Mouse (Mus musculus): ENCODE measurements at regions not wholly inside any gene's neighbourhood (a gene's known extent, or its start where the extent isn't known, plus 50 kb on each side); places are given as distances from the start of the nearest gene placed in this dataset.

- Histone ChIP-seq H3K4me3 (replicated peaks) (no peak overlapping the region), H3K4me2 (no peak overlapping the region), H3K27ac (no peak overlapping the region), H3K9me3 (no peaks in the 10 kb centered on the region), H3K27me3 (no peaks in the 10 kb centered on the region), H3K36me3 (no peaks in the 10 kb centered on the region), H3K4me1 (replicated peaks) (0 out of 2 replicates have a peak, but pooled peaks cover 5% of the 10 kb centered on the region), H3K9ac (replicated peaks) (no peak overlapping the region)
- no peak for ATAC-seq (ENCODE audit: insufficient number of reproducible peaks, insufficient read depth, low FRiP score, low TSS enrichment, low read depth)
- WGBS = 90% methylated on average over 1 of the region's 1 CpGs
Observed at GRCm38 (mm10) chr11:24448608-24449007, 370.8 kb downstream of the Bcl11a start.

- Histone ChIP-seq H3K27me3 (no peaks in the 10 kb centered on the region), H3K9me3 (no peaks in the 10 kb centered on the region), H3K9ac (replicated peaks) (no peak overlapping the region), H3K27ac (no peak overlapping the region), H3K4me1 (replicated peaks) (0 out of 2 replicates have a peak, but pooled peaks cover 5% of the 10 kb centered on the region), H3K36me3 (no peaks in the 10 kb centered on the region), H3K4me2 (no peak overlapping the region), H3K4me3 (replicated peaks) (no peak overlapping the region)
- ATAC-seq (ENCODE audit: insufficient number of reproducible peaks, insufficient read depth, low FRiP score, low TSS enrichment, low read depth) = no peak
- WGBS = 58% methylated on average over 7 of the region's 7 CpGs
Observed at GRCm38 (mm10) chr11:24452267-24452666, 374.4 kb downstream of the Bcl11a start.

- Histone ChIP-seq H3K4me2 (no peak overlapping the region), H3K27ac (no peak overlapping the region), H3K4me1 (replicated peaks) (no peaks in the 10 kb centered on the region), H3K36me3 (no peaks in the 10 kb centered on the region), H3K4me3 (replicated peaks) (no peak overlapping the region), H3K27me3 (no peaks in the 10 kb centered on the region), H3K9ac (replicated peaks) (no peak overlapping the region), H3K9me3 (no peaks in the 10 kb centered on the region)
- ATAC-seq (ENCODE audit: insufficient number of reproducible peaks, insufficient read depth, low FRiP score, low TSS enrichment, low read depth) = no peak
- WGBS = 75% methylated on average over 4 of the region's 4 CpGs
Observed at GRCm38 (mm10) chr11:24464642-24465041, 386.8 kb downstream of the Bcl11a start.

- no peaks in the 10 kb centered on the region for H3K9me3 ChIP-seq
- no peak overlapping the region for H3K4me2 ChIP-seq
- no peak overlapping the region for H3K27ac ChIP-seq
- no peaks in the 10 kb centered on the region for H3K27me3 ChIP-seq
- WGBS = 89% methylated on average over 8 of the region's 8 CpGs
- H3K9ac ChIP-seq (replicated peaks) = no peak overlapping the region
- no peaks in the 10 kb centered on the region for H3K4me1 ChIP-seq (replicated peaks)
- no peak for ATAC-seq (ENCODE audit: insufficient number of reproducible peaks, insufficient read depth, low FRiP score, low TSS enrichment, low read depth)
- no peaks in the 10 kb centered on the region for H3K36me3 ChIP-seq
- no peak overlapping the region for H3K4me3 ChIP-seq (replicated peaks)
Observed at GRCm38 (mm10) chr11:24467458-24467857, 389.6 kb downstream of the Bcl11a start.

GRCm38 (mm10) chr11:24470469-24470868 lies 392.6 kb downstream of the Bcl11a start:
- Histone ChIP-seq H3K4me2 (no peak overlapping the region), H3K27ac (no peak overlapping the region), H3K4me3 (replicated peaks) (no peak overlapping the region), H3K4me1 (replicated peaks) (peaks cover 8% of the 10 kb centered on the region; the same call in 1 of the 2 replicates), H3K36me3 (no peaks in the 10 kb centered on the region), H3K9me3 (no peaks in the 10 kb centered on the region), H3K27me3 (no peaks in the 10 kb centered on the region), H3K9ac (replicated peaks) (no peak overlapping the region)
- ATAC-seq (ENCODE audit: insufficient number of reproducible peaks, insufficient read depth, low FRiP score, low TSS enrichment, low read depth) = no peak

- ATAC-seq (ENCODE audit: insufficient number of reproducible peaks, insufficient read depth, low FRiP score, low TSS enrichment, low read depth) = no peak
- H3K9ac ChIP-seq (replicated peaks) = no peak overlapping the region
- H3K4me3 ChIP-seq (replicated peaks) = no peak overlapping the region
- 65% methylated on average over 8 of the region's 8 CpGs for WGBS
- peaks cover 8% of the 10 kb centered on the region for H3K4me1 ChIP-seq (replicated peaks)
- H3K9me3 ChIP-seq = no peaks in the 10 kb centered on the region
- H3K4me2 ChIP-seq = no peak overlapping the region
- H3K36me3 ChIP-seq = no peaks in the 10 kb centered on the region
- no peak overlapping the region for H3K27ac ChIP-seq
- no peaks in the 10 kb centered on the region for H3K27me3 ChIP-seq
Observed at GRCm38 (mm10) chr11:24472617-24473367, 394.9 kb downstream of the Bcl11a start.

- H3K4me1 ChIP-seq (replicated peaks) = peaks cover 8% of the 10 kb centered on the region
- no peaks in the 10 kb centered on the region for H3K9me3 ChIP-seq
- no peak overlapping the region for H3K9ac ChIP-seq (replicated peaks)
- H3K4me3 ChIP-seq (replicated peaks) = no peak overlapping the region
- H3K4me2 ChIP-seq = no peak overlapping the region
- no peaks in the 10 kb centered on the region for H3K27me3 ChIP-seq
- WGBS = 38% methylated on average over 7 of the region's 7 CpGs
- no peaks in the 10 kb centered on the region for H3K36me3 ChIP-seq
- H3K27ac ChIP-seq = no peak overlapping the region
- no peak for ATAC-seq (ENCODE audit: insufficient number of reproducible peaks, insufficient read depth, low FRiP score, low TSS enrichment, low read depth)
Observed at GRCm38 (mm10) chr11:24473368-24474010, 395.6 kb downstream of the Bcl11a start.

- WGBS = 41% methylated on average over 11 of the region's 11 CpGs
- Histone ChIP-seq H3K4me1 (replicated peaks) (no peaks in the 10 kb centered on the region), H3K36me3 (no peaks in the 10 kb centered on the region), H3K4me3 (replicated peaks) (no peak overlapping the region), H3K27ac (no peak overlapping the region), H3K9ac (replicated peaks) (no peak overlapping the region), H3K4me2 (no peak overlapping the region), H3K9me3 (no peaks in the 10 kb centered on the region), H3K27me3 (0 out of 2 replicates have a peak, but pooled peaks cover 4% of the 10 kb centered on the region)
- ATAC-seq (ENCODE audit: insufficient number of reproducible peaks, insufficient read depth, low FRiP score, low TSS enrichment, low read depth) = no peak
Observed at GRCm38 (mm10) chr11:24502722-24503424, 425.0 kb downstream of the Bcl11a start.

GRCm38 (mm10) chr11:24515568-24515967 lies 437.7 kb downstream of the Bcl11a start:
- no peak overlapping the region for H3K9ac ChIP-seq (replicated peaks)
- no peaks in the 10 kb centered on the region for H3K9me3 ChIP-seq
- no peaks in the 10 kb centered on the region for H3K4me1 ChIP-seq (replicated peaks)
- no peak overlapping the region for H3K4me2 ChIP-seq
- no peak overlapping the region for H3K27ac ChIP-seq
- H3K27me3 ChIP-seq = no peaks in the 10 kb centered on the region
- no peak overlapping the region for H3K4me3 ChIP-seq (replicated peaks)
- no peaks in the 10 kb centered on the region for H3K36me3 ChIP-seq
- ATAC-seq (ENCODE audit: insufficient number of reproducible peaks, insufficient read depth, low FRiP score, low TSS enrichment, low read depth) = no peak

GRCm38 (mm10) chr11:24535462-24535861 lies 457.6 kb downstream of the Bcl11a start:
- Histone ChIP-seq H3K27ac (no peak overlapping the region), H3K9me3 (no peaks in the 10 kb centered on the region), H3K4me1 (replicated peaks) (0 out of 2 replicates have a peak, but pooled peaks cover 2% of the 10 kb centered on the region), H3K4me2 (no peak overlapping the region), H3K27me3 (no peaks in the 10 kb centered on the region), H3K9ac (replicated peaks) (no peak overlapping the region), H3K36me3 (no peaks in the 10 kb centered on the region), H3K4me3 (replicated peaks) (no peak overlapping the region)
- 47% methylated on average over 7 of the region's 7 CpGs for whole genome bisulfite sequencing
- ATAC-seq (ENCODE audit: insufficient number of reproducible peaks, insufficient read depth, low FRiP score, low TSS enrichment, low read depth) = no peak

GRCm38 (mm10) chr11:24537721-24538120 lies 459.9 kb downstream of the Bcl11a start:
- no peak for ATAC-seq (ENCODE audit: insufficient number of reproducible peaks, insufficient read depth, low FRiP score, low TSS enrichment, low read depth)
- H3K36me3 ChIP-seq = no peaks in the 10 kb centered on the region

More at GRCm38 (mm10) chr11:24537721-24538120, 459.9 kb downstream of the Bcl11a start:
- Histone ChIP-seq H3K4me1 (replicated peaks) (0 out of 2 replicates have a peak, but pooled peaks cover 2% of the 10 kb centered on the region), H3K9ac (replicated peaks) (no peak overlapping the region), H3K27me3 (no peaks in the 10 kb centered on the region), H3K4me2 (no peak overlapping the region), H3K9me3 (no peaks in the 10 kb centered on the region), H3K4me3 (replicated peaks) (no peak overlapping the region), H3K27ac (no peak overlapping the region)
